Mouse (Mus musculus): ENCODE results near the gene Crk.

Crk gene

GRCm38 (mm10) chr11:75737806-75738476, 58.9 kb downstream of the Crk start:
- in situ Hi-C loops (cut with MseI, MboI), result no loop called here

- in situ Hi-C loops (cut with MseI, MboI), result no loop called here
These were observed 59.4 kb downstream of the Crk start for GRCm38 (mm10) chr11:75738477-75738821.

- in situ Hi-C loops (cut with MseI, MboI), result no loop called here
These were observed 61.1 kb downstream of the Crk start for GRCm38 (mm10) chr11:75740204-75740603.

GRCm38 (mm10) chr11:75741615-75742014, 62.6 kb downstream of the Crk start:
- in situ Hi-C loops (cut with MseI, MboI), result no loop called here

- in situ Hi-C loops (cut with MseI, MboI), result no loop called here
These were observed 65.7 kb downstream of the Crk start for GRCm38 (mm10) chr11:75744761-75745160.

- in situ Hi-C loops (cut with MseI, MboI), result no loop called here
These were observed 71.5 kb downstream of the Crk start for GRCm38 (mm10) chr11:75750537-75750936.

- in situ Hi-C loops (cut with MseI, MboI), result no loop called here
These were observed 72.0 kb downstream of the Crk start for GRCm38 (mm10) chr11:75751082-75751481.

Measured in mouse trophoblast stem cell (cell line).